Mouse (Mus musculus): ENCODE measurements around the gene Mrc2. TPM values are rescaled to one million over a fixed set of nuclear protein-coding genes. Genes with fewer than 3 reads are reported as not detected.

The Mrc2 gene
- total RNA-seq, 2 experiments from 2014 or later = 4.7 to 7.4 TPM

GRCm38 (mm10) chr11:105311291-105311975 lies 19.0 kb downstream of the Mrc2 start:
- peak in 1 of 2 experiments; percentile 35 for DNase-seq

GRCm38 (mm10) chr11:105312311-105312942 lies 20.0 kb downstream of the Mrc2 start:
- no peak for DNase-seq

DNA sequence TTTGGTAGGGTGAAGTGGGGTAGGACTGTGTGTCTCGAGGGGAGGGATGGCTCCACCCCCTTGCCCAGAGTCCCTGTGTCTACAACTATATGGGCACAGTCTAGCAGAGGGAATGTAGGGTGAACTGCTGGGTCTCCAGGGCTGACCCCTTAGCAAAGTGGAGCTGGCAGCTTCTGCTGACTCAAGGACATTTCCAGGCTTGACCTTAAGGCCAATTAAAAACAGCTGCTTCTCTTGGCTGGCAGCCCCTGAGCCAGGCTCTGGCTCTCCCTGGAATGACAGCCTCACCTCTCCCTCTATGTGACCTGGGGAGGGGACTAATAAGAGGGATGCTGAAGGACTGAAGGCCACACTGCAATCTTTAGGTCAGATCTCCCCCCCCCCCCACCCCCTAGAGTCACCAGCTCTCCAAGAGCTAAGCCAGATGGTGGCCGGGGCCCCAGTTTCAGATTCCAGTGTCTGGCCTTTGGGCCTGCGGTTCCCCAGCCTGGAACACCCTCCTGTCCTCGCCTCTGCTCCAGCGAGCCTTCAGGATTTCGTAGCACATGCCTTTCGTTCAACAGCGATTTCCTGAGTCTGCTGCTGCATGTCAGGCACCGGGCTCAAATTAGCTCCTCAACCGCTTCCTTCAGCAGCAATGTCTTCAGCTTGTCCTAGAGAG lies 20.7 kb downstream of the Mrc2 start:
- DNase-seq = peak in 1 of 2 experiments; percentile 9

GRCm38 (mm10) chr11:105313633-105314014 lies 21.2 kb downstream of the Mrc2 start:
- no peak for DNase-seq

DNA sequence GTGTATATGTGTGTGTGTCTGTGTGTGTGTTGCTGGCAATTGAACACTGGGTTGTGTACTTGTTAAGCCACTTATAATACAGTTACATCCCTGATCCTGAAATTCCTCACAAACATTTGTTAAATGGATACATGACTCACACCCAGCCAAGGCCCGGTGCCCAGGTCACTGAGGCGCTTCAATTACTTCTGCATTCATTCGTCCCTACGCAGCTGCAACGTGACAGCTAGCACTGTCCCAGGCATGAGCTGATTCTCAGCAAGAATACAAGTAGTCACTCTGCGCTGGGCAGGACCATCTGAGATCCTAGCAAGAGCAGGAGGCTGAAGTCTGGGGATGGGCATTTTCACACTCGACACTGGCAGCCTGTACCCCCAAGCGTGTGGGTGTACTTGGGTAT lies 22.9 kb downstream of the Mrc2 start:
- DNase-seq = no peak

DNA sequence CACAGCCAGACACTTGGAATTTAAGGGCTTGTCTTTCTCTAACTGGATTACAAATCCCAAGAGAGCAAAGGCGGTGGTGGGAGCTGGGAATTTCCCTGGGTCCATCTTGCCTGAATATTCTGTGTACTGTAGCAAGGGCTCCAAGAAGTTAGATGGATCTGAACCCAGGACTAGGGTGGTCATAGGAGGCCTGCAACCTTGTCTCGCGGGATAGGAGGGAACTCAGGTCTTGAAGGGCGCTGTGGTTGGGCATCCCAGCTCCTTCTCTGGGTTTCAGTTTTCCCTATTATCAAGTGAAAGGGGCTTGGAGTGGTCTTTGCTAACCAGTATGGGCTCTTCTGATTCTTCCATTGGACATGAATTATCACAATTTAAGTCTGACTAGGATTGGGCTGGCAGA lies 23.7 kb downstream of the Mrc2 start:
- no peak for DNase-seq

- peak in 1 of 2 experiments; percentile 23 for DNase-seq
Measured at GRCm38 (mm10) chr11:105317769-105318168, 25.3 kb downstream of the Mrc2 start.

GRCm38 (mm10) chr11:105321090-105321489 lies 28.6 kb downstream of the Mrc2 start:
- DNase-seq = no peak

DNA sequence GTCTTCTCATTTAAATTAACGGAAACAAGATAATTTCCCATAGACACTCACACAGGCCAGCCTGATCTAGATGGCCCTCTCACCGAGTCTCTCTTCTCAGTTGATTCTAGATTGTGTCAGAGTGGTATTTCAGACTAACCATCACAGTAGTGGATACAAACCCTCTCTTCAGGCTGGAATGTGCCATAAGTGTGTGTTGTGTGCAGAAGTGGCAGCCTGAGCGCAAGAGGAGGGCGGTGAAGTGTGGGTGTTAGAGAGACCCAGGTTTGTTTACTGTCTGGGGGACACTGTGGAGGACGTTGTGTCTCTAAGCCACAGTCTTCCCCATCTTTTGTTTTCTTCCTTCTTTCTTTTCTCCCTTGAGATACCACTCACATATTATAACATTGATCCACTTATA lies 31.1 kb downstream of the Mrc2 start:
- no peak for DNase-seq

DNA sequence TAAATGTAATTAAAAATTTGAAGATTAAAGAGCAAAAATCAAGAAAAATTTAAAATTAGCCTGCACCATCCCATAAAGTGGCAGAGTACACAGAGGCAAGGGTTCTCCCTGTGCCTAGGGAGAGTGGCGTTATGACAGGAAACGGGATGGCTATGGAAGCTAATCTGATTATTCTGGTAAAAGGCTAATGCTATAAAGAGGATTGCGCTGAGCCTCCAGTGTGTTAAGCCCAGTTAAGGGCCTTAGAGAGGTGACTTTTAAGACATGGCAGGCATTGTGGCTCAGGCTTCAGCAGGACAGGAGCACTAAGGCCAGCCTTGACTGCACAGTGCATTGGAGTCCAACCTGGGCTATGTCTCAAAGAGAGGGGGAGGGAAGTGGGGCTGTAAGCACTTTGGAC lies 34.7 kb downstream of the Mrc2 start:
- DNase-seq = no peak

DNA sequence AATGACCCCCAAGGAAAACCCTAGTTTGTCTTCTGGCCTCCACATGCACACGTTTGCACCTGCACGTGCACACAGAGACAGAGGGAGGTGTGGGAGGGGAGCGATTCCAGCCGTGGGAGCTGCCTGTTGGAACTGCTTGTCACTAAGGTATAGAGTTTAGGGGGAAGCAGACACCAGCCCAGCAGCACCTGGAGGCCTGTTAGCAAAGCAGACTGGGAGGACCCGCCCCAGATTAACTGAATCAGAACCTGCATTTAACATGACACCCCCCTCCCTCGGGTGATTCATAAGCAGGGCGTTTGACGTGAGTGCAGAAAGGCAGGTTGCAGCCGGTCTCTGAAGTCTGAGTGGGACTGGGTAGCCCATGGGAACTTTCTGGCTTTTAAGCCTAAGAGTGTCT lies 37.5 kb downstream of the Mrc2 start:
- DNase-seq = no peak

- DNase-seq = no peak
Measured at GRCm38 (mm10) chr11:105331129-105331528, 38.7 kb downstream of the Mrc2 start.

DNA sequence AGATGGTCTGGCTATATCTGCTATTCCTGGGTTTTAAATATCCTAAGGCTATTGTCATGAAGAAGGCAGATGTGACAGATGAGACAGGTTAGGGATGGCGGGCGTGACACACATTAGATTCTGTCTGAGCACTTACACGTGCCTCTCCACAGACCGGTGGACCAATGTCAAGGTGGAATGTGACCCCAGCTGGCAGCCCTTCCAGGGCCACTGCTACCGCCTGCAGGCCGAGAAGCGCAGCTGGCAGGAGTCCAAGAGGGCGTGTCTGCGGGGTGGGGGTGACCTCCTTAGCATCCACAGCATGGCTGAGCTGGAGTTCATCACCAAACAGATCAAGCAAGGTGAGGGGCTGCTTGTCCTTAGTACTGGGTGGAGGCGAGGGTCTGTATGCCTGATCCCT lies 39.3 kb downstream of the Mrc2 start:
- DNase-seq = no peak

GRCm38 (mm10) chr11:105332468-105332867 lies 40.0 kb downstream of the Mrc2 start:
- DNase-seq = no peak

GRCm38 (mm10) chr11:105333867-105334670 lies 41.6 kb downstream of the Mrc2 start:
- DNase-seq = no peak

DNA sequence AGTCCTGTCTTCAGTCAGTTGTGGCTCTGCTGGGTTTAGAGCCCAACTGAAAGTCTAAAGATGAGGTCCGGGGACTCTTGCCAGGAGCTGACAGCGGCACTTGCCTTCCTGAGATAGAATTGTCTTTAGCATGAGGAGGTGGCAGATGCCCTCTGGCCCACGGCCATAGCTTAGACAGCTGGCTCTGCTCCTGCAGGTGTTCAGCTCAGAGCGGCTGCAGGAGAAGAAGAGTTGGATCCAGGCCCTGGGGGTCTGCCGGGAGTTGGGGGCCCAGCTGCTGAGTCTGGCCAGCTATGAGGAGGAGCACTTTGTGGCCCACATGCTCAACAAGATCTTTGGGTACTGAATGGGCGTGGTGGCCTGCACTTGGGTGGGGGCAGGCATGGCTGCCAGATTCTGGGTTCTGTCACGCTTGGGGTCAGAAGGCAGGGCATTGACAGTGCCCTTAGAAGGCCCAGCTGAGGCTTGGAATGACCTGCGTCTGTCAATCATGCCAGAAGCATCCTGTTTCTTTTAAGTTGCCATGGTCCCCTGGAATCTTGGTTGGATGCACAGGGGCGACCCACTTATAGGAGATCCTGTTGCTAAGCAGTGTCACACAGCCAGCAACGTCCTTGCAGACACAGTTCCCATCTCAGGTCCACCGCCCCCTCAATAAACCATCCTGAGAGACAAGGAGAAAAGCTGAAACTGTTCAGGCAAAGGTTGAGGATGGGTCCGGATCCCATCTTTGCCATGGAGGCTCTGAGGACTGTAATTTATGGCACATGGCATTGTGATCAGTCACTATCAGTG lies 46.4 kb downstream of the Mrc2 start:
- DNase-seq = no peak

DNA sequence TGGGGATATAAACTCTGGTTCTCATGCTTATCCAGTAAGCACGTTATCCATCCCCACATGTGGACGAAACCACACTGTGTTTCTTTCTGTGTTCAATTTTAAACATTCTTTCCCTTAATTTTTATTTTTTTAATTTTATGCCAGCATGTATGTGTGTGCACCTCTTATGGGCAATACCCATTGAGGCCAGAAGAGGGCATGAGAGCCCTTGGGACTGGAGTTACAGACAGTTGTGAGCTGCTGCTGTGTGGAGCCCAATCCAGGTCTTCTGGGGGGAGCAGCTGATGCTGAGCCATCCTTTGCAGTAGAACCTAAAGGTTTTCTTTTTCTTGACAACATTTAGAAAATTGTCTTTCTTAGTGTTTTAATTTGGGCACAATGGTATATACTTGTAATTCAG lies 52.8 kb downstream of the Mrc2 start:
- no peak for DNase-seq

DNA sequence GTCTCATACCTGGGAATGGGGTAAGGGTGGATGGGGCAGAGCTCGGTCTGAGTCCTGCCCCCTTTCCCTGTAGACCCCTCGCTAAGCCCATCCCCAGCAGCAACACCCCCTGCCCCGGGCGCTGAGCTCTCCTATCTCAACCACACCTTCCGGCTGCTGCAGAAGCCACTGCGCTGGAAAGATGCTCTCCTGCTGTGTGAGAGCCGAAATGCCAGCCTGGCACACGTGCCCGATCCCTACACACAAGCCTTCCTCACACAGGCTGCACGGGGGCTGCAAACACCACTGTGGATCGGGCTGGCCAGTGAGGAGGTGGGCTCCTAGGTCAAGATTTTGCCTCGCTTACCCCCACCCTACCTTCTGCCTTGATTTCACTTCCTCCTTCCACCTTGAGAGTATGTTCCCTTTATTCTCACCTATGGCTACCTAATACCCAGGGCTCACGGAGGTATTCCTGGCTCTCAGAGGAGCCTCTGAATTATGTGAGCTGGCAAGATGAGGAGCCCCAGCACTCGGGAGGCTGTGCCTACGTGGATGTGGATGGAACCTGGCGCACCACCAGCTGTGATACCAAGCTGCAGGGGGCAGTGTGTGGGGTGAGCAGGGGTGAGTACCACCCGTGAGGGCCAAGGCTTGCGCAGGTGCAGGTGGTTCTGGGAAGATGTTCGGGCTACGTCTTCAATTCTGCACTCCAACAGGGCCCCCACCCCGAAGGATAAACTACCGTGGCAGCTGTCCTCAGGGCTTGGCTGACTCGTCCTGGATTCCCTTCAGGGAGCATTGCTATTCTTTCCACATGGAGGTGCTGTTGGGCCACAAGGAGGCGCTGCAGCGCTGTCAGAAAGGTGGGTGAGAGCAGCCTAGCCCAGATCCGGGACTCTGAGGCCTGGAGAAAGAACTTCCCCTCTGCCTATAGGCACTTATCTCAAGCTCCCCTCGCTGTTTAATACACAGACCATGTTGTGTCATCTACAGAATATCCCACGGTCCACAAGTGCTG lies 55.0 kb downstream of the Mrc2 start:
- DNase-seq = peak; percentile 81

DNA sequence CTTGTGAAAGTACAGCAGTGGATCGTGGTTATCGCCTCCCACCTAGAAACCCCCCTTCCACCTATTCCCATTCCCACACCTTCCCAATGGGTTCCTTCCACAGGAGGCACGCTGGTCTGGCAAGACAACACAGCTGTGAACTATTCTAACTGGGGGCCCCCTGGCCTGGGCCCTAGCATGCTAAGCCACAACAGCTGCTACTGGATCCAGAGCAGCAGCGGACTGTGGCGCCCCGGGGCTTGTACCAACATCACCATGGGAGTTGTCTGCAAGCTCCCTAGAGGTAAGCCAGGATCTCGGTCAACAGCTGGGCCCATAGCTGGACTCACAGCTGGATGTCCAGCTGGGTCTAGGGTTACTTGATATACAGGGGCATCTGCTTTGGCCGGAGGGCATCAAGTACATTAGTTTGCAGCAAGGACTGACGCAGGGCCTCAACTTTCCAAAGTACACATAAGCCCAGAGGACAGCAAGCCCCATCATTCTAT lies 56.1 kb downstream of the Mrc2 start:
- no peak for DNase-seq

GRCm38 (mm10) chr11:105349780-105350324 lies 57.4 kb downstream of the Mrc2 start:
- no peak for DNase-seq
